Mouse (Mus musculus) kidney, adult 10 weeks (tissue): ENCODE data around the gene Slc29a3. TPM values are rescaled to one million over a fixed set of nuclear protein-coding genes. Genes with fewer than 3 reads are reported as not detected.

ENCODE experiments used
- polyA plus RNA-seq: library from polyadenylated mRNA; stranded (reverse); fragments of 350-450 nt; fragmentation: Illumina TruSeq; extraction: RNeasy Lipid Tissue Mini Kit (QIAGEN cat#74804); gene quantifications from one replicate; pipeline ENCODE4 v1.2.3, GENCODE M21; 2014; ENCODE audit warnings: low read depth, low replicate concordance

Slc29a3 gene
- polyA plus RNA-seq: 63.4 TPM

GRCm38 (mm10) chr10:60752040-60753020, at the start of gene Slc29a3:
Slc29a3 (minus strand) TSS chr10:60752794.

DNA sequence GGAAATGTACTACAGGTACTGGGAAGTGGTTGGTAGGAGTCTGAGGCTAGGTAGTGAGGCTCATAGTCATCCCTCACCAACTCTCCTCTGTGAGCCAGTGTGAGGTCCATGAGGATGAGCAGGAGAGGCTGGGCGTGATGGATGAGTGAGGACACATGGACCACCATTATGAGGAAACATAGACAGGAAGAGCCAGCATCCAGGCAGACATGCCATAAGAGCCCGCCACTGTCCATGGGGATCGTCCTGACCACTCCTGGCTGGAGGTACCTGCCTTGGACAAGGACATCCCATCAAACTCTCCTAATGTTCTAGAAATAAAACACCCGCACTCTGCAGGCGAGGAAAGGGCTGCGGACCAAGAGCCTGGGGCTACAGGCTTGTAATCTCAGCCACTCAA, 56.2 kb downstream of the Slc29a3 start, which contains the start of gene Cdh23:
Cdh23 (minus strand) TSS at position 101 of the 400 bp plus-strand sequence.

Other genes starting within 250 kb of the Slc29a3 start
- not detected for gene Cdh23, start 56.3 kb downstream of the Slc29a3 start, polyA plus RNA-seq
- gene Unc5b, start 78.8 kb upstream of the Slc29a3 start, polyA plus RNA-seq: 0.65 TPM